Mouse (Mus musculus): Measurements from ENCODE around the gene Dok7.

Dok7 gene

DNA sequence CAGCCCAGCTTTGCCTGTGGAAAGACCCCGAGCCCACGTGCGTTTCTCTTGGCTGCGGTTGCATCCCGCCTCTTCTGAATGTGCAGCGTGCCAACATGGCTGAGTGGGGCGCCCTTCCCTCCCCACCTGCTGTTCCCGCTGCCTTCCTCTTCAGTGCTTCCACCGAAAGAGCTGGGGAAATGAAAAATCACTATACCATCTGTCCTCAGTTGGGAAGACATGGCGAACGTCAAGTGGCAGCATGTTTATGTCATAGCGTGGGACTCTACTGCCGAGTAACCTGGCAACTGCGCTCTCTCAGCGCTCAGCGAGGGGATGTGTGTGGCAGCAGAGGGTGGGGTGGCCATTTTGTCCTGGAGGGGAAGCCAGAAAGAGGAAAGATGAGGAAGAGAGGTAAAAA, 72.6 kb downstream of the Dok7 start:
- DNase-seq, result no peak

DNA sequence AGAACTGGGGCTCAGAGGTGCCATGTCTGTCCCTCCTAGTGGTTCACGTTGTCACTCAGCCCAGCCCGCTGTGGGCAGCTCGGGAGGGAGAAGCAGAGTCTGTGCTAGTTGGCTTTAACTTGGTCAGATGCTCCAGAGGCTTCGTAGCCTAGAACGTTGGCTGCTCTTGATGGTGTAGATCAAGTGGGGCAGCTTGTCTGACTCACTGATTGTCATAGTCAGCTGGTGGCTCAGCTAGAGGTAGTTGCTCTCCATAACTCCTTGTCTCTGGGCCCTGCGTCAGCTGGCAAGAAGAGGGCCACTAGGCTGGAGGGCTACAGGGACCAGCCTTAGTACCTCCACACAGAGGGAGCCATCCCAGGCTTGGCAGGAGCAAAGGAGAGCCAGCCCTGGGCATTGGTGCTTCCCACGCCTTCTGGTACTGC, 73.2 kb downstream of the Dok7 start:
- no peak for DNase-seq

DNA sequence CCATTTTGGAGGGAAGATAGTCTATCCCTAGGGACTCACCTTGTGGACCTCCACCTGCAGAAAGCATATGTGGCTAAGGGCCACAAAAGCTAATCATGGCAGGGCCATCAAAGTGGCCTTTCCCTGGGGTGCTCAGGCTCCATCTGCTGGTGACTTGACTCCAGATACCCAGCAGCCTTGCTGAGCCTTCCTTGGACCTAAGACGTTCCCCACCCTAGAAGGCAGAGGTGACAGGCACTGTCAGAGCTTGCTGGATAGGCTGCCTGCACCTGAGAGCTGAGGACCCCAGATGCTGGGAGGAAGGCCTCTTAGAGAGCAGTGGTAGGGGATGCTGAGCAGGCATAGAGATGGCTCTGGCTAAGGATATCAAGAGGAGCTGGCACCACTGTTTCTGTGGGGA, 74.7 kb downstream of the Dok7 start:
- DNase-seq, result no peak

GRCm38 (mm10) chr5:35131773-35132172, 75.2 kb downstream of the Dok7 start:
- DNase-seq, result peak; percentile 86

- DNase-seq, result no peak
Observed at GRCm38 (mm10) chr5:35132278-35132980, 75.9 kb downstream of the Dok7 start.

DNA sequence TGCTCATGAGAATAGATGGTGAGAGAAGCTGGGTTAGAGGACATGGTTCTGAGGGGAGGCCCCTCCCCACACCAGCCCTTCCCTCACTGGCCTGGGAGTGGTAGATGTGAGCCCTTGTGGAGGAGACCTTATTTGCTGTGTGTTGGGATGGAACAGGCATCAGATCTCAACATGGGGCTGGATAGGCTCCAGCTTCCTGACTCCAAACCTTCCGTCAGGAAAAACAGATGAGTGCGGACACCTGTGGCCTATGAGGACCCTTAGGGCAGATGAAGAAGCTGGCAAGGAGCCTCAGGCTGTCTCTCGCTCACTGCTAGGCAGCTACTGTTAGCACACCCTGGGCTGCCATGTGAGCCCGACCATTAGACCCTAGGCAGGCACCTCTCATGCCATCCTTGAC, 76.9 kb downstream of the Dok7 start:
- no peak for DNase-seq

DNA sequence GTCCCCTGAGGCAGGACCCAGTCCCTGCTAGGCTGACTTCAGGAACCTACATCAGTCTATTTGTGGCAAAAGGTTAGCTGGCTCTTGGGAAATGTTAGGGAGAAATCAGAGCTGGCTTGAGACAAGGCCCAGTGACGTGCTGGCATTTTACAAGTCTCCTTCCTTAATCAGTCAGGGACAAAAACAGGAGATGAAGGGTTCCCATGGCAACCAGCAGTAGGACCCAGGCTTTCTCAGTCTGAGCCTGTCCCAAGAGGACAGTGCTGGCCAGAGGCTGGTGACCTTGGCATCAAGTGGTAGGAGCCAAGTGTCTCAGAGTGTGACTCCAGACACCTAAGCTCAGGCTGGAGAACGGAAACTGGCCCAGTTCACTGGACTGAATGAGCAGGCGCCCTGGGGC, 77.7 kb downstream of the Dok7 start:
- DNase-seq, result no peak

DNA sequence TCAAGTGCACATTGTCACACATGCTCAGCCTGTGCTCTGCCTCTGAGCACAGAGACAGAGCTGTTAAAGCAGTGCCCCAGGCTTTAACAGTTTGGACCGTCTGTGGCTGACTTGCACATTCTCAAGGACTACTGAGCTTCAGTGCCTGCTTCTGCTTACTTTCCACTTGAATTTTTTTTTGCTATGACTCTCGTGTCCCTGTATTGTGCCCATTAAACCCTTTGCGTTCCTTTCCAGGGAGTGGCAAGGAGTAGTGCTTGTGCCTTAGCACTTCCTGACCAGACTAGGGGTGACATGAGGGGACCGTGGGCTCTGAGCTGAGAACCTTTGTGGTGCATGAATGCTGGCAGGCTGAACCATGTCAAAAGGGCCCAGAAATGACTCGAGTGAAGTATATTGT, 79.3 kb downstream of the Dok7 start:
- DNase-seq, result no peak
